Mouse (Mus musculus) cerebellum, postnatal 25 days (tissue): ENCODE measurements around the gene Gata3.

ENCODE experiments used
- DNase-seq, 2 experiments: peaks; one replicate each; pipeline ENCODE4 v3.0.0; 2021; ENCODE audit warnings: mixed read lengths in 2 of 2

Gene Gata3

DNA sequence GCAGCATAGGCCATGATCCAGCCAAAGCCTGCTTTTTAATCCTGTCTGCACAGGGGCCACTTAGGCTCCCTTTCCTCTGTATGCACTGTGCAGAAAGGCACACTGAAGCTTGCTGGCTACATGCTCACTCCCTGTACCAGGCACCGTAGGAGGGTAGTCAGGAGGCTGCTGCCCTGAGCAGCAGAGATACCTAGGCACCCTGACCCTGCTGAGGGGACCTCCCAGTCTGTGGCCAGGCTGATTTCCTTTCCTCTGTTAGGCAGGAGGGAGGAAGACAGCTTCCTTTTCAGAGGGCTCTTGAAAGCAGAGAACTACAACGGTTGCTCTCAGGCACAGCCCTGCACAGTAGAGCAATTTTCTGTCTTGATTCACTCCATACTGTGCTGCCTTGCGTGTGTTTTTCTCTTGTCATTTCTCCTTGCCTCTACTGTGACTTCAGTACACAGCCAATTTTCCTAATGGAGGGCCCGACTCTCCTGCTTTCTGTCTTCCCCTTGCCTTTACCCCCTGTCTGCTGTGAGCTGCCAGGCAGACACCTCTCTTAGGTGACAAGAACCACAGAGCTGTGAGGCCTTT, 18.6 kb downstream of the Gata3 start:
- no peak for DNase-seq

DNA sequence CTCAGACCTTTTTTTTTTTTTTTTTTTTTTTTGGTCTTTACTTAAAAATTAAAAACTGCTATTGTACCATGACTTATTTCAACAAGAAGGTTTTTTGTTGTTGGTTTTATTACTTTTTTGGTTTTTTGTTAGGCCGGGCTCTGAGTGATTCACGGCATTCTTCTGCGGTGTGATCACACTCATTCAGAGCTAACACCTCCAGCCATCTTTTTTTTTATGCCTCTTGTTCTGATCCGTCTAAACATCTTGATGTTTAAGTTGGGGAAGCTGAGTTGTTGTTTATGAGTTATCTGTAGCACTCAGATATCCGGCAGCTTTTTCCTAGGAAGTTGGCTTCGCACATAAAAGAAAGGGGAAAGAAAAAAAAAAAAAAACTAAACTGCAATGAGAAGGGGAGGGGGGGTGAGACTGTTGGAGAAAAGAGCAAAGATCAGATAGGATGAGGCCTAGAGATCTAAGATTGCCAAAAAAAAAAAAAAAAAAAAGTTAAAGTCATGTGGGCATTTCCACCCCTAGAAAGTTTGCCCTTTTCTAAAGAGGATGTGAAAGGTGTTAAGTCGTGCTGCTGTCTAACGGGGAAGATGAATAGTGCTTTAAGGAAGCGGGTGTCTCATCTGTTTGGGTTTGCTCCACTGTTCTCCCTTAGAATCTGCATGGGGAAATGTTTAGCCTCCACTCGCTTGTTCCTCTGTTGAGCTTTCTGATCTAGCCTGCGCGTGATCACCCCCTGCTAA, 22.6 kb downstream of the Gata3 start:
- DNase-seq = no peak

DNA sequence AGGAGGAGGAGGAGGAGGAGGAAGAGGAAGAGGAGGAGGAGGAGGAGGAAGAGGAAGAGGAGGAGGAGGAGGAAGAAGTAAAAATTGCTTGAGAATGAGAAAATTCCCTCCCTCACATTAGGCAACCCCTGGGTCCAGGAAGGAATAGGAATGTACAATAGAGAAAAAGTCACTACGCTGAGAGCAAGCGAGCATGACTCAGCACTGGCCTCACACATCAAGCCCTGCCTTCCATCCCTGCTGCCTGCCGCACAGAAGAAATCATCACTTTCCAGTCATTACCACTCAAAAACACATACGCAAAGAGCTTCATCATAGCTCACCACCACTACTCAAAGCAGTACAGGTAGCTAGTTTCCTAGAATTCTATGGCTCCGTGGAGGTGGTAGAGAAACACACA, 29.1 kb downstream of the Gata3 start:
- DNase-seq = no peak

DNA sequence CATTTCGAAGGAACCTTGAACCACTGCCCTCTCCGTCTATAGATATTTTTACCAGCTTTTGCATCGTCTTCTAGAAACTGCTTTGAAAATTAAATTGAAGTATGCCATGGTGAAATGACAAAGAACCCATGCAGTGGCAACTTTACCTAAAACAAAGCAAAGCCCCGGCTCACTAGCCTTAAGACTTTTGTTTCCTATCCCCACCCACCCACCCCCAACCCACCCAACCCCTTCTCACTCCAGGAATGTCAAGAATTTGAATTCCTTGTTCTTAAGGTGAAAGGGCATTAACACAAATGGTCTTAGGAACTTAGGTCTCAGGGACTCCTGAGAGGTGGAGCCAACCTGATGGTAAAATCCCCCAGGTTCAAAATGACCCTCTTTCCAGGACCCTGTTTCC, 34.0 kb downstream of the Gata3 start:
- DNase-seq = no peak

DNA sequence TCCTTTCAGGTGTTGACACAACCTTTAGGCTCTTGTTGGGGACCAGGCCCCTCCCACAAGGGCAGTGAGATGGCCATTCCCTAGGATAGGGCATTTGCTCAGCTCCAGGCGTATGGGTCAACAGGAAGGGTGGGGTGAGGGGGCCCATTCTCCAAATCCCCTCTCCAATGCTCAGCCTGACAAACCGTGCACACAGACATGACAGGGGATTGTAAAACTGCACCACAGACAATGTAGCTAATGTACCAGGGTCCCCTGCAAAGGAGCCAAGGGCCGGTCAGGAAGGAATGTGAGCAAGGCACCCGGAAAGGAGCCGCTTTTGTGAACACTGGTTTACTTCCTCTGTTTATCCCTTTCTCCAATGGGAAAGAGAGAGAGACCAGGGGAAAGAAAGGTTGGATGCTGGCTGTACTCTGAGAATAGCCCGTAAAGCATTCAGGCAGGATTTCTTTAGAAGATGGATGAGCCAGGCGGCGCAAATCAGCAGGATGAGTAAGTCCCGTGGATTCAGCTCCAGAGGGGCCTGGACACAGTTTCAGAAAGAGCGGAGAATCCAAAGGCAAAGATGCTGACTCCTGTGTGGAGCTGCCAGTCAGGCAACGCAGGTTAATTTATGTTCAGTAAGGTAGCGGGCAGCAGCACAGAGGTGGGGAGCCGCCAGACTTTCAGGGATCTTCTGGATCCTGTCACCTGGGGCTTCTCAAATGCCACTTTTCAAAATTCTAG, 36.8 kb downstream of the Gata3 start:
- no peak for DNase-seq

DNA sequence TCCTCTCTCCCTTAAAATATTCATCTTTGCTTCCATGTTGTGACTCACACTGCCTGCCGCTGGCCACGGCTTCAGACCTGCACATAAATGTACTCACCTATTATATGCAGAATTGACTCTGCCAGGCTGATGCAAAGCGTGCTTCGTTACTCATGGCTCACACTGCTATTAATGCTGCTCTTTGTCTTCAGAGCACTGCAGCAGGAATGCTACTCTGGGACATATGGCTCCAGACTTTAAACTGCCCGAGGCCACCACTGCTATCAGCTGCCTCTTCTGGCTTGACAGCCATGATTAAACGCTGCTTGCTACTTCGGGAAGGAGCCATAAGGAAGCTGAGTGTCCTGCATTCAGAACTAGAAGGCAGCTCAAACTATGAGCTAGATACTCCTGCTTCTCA, 54.6 kb downstream of the Gata3 start:
- DNase-seq = no peak

DNA sequence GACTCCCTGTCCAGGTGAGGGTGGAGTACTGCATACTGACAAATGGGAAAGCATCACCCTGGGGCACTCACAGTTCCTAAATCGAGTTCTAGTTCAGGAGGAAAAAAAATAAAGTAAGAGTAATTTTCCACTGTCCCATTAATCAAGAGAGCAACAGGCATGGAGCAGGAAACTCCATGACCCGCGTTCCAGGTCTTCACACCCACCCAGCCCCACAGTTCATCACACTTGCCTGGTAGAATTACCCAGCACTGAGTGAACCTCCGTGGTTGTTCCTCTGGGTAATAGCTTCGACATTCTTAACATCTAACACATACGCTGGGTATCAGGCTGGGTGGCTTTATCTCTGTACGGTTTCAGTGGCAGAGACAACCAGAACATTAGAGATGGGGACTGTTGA, 56.1 kb downstream of the Gata3 start:
- DNase-seq = no peak

DNA sequence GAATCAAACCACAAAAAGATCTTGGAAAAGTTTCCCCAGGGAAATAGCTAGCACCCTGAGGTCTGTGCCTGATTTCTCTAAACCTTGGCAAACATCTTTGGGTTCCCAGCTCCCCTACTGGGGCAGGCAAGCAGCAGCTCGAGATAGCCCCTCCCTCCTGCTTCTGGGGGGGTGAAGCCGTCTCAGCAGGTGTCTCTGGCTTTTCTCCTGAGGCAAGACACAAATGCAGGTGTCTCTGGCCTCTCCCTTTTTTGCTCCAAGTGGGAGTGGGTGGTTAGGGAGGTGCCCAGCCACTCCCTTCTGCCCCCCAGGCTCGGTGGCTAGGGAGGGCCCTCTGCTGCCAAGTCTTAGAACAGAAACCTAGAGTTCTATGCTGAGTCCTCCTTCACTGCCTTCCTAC, 62.2 kb downstream of the Gata3 start:
- no peak for DNase-seq

DNA sequence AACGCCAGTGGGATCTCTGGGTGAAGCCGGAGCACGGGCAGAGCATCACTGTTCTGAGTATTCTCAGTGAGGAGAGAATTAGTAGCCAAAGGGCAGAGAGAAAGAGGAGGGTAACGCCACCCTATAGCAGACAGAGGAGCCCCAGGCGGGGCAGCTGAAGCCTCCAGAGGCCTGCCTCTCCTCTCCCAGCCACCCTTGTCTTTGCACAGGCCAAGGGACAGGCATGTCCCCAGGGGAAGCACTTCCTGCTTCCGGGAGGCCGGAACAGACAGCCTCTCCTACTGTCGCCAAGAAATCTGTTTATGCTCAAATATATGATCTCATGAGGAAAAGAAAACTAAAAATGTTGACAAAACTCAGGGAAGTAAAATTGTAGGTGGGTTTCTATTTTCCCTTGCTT, 69.2 kb downstream of the Gata3 start:
- no peak for DNase-seq

DNA sequence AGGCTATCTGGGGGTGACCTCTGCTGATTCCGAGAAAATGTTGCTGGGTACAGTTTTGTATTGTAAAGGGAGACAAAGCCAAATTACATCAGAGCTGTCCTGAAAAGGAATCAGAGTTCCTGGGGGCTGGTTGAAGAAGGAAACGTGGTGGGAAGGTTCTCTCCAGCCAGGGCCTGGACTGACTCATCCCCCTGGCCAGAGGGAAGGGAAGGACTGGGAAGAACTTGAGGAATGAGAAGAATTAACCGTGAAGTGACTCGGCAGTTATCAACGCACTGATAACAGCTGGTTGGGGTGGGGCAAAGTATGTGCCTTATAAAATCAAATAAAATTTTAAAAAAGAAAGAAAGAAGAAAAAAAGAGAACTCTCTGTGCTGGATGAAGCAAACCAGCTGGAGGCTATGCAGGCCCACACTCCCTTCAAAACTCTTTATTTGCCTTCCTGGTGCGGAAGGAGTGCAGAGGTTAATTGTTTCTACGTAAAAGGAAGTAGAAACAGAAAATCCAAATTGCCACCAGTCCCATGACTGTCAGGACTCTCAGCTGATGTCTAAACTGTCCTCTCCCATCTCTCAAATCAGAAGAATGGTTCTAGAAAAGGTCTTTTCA, 71.6 kb downstream of the Gata3 start:
- DNase-seq = no peak
